Mouse (Mus musculus): ENCODE results near the gene Sypl. TPM values are rescaled to one million over a fixed set of nuclear protein-coding genes. Genes with fewer than 3 reads are reported as not detected.

The Sypl gene
- polyA plus RNA-seq, 1 experiment: 148 TPM

- no peak for TF ChIP-seq CTCF (conservative IDR thresholded peaks at IDR 0.05; ENCODE audit: insufficient read depth, insufficient read length, low read depth, low read length)
- no peak for TF ChIP-seq POLR2A (IDR thresholded peaks at IDR 0.05; ENCODE audit: low read depth, low read length)
- no peaks in the 10 kb centered on the region for H3K36me3 ChIP-seq (ENCODE audit: control insufficient read depth, insufficient read depth, low read length)
- no peak overlapping the region for H3K4me3 ChIP-seq (ENCODE audit: insufficient read depth, low read depth, low read length)
- H3K27ac ChIP-seq (ENCODE audit: insufficient read depth, low read depth, low read length): no peak overlapping the region
- H3K27me3 ChIP-seq (replicated peaks; ENCODE audit: control insufficient read depth, insufficient read depth, low read length): no peaks in the 10 kb centered on the region
- no peak for DNase-seq
- H3K4me1 ChIP-seq (ENCODE audit: control insufficient read depth, insufficient read depth, low read length): no peaks in the 10 kb centered on the region
- 43% methylated on average over 6 of the region's 6 CpGs for WGBS
Measured at GRCm38 (mm10) chr12:33024524-33024923, 70.8 kb downstream of the Sypl start.

GRCm38 (mm10) chr12:33027093-33027492 lies 73.4 kb downstream of the Sypl start:
- no peaks in the 10 kb centered on the region for H3K4me1 ChIP-seq (ENCODE audit: control insufficient read depth, insufficient read depth, low read length)
- H3K4me3 ChIP-seq (ENCODE audit: insufficient read depth, low read depth, low read length): no peak overlapping the region
- H3K27ac ChIP-seq (ENCODE audit: insufficient read depth, low read depth, low read length): no peak overlapping the region
- H3K36me3 ChIP-seq (ENCODE audit: control insufficient read depth, insufficient read depth, low read length): no peaks in the 10 kb centered on the region
- 3% methylated on average over 10 of the region's 10 CpGs for WGBS
- DNase-seq: peak; percentile 77
- no peaks in the 10 kb centered on the region for H3K27me3 ChIP-seq (replicated peaks; ENCODE audit: control insufficient read depth, insufficient read depth, low read length)
- TF ChIP-seq CTCF (conservative IDR thresholded peaks at IDR 0.05; ENCODE audit: insufficient read depth, insufficient read length, low read depth, low read length): peak; percentile 97
- no peak for TF ChIP-seq POLR2A (IDR thresholded peaks at IDR 0.05; ENCODE audit: low read depth, low read length)

- Histone ChIP-seq H3K27me3 (replicated peaks; ENCODE audit: control insufficient read depth, insufficient read depth, low read length) (no peaks in the 10 kb centered on the region), H3K4me3 (ENCODE audit: insufficient read depth, low read depth, low read length) (no peak overlapping the region), H3K27ac (ENCODE audit: insufficient read depth, low read depth, low read length) (no peak overlapping the region), H3K4me1 (ENCODE audit: control insufficient read depth, insufficient read depth, low read length) (no peaks in the 10 kb centered on the region), H3K36me3 (ENCODE audit: control insufficient read depth, insufficient read depth, low read length) (no peaks in the 10 kb centered on the region)
- DNase-seq: no peak
- WGBS: 66% methylated on average over 10 of the region's 10 CpGs
- no peak; the same call in 1 of the 2 replicates for TF ChIP-seq CTCF (conservative IDR thresholded peaks at IDR 0.05; ENCODE audit: insufficient read depth, insufficient read length, low read depth, low read length)
- no peak for TF ChIP-seq POLR2A (IDR thresholded peaks at IDR 0.05; ENCODE audit: low read depth, low read length)
Measured at GRCm38 (mm10) chr12:33028109-33028691, 74.5 kb downstream of the Sypl start.

GRCm38 (mm10) chr12:33028708-33029107 lies 75.0 kb downstream of the Sypl start:
- no peak overlapping the region for H3K4me3 ChIP-seq (ENCODE audit: insufficient read depth, low read depth, low read length)
- WGBS: 64% methylated on average over 13 of the region's 13 CpGs
- TF ChIP-seq POLR2A (IDR thresholded peaks at IDR 0.05; ENCODE audit: low read depth, low read length) (no peak), CTCF (conservative IDR thresholded peaks at IDR 0.05; ENCODE audit: insufficient read depth, insufficient read length, low read depth, low read length) (no peak)
- H3K4me1 ChIP-seq (ENCODE audit: control insufficient read depth, insufficient read depth, low read length): no peaks in the 10 kb centered on the region
- no peak overlapping the region for H3K27ac ChIP-seq (ENCODE audit: insufficient read depth, low read depth, low read length)
- H3K27me3 ChIP-seq (replicated peaks; ENCODE audit: control insufficient read depth, insufficient read depth, low read length): no peaks in the 10 kb centered on the region
- no peak for DNase-seq
- no peaks in the 10 kb centered on the region for H3K36me3 ChIP-seq (ENCODE audit: control insufficient read depth, insufficient read depth, low read length)

Other genes starting within 250 kb of the Sypl start
- 29.3 and 37.6 TPM in 2 replicates for gene Nampt, start 134.3 kb upstream of the Sypl start, polyA plus RNA-seq (2012; rRNA removed)
- not detected in 2 replicates for gene Cdhr3, start 139.0 kb downstream of the Sypl start, polyA plus RNA-seq (2012; rRNA removed)
- 22.0 and 23.7 TPM in 2 replicates for gene Atxn7l1, start 193.8 kb downstream of the Sypl start, polyA plus RNA-seq (2012; rRNA removed)

Data from kidney, adult 2 months (tissue).